Mouse (Mus musculus) layer of hippocampus, adult 11-12 months (tissue): ENCODE results near the gene Olfr509.
"Not testable (repeated sequence)": the region's sequence is repeated elsewhere in the genome, so short reads cannot be mapped to it uniquely, and the experiment has no call there.

ENCODE experiments used
- DNase-seq: peaks from one replicate; pipeline ENCODE4 v3.0.0; 2022; ENCODE audit warnings: low spot score

Olfr509 gene

GRCm38 (mm10) chr7:108651806-108652205 is at the start of gene Olfr509:
TSS of gene Olfr509 (minus strand) at chr7:108651906.
- DNase-seq = no peak

DNA sequence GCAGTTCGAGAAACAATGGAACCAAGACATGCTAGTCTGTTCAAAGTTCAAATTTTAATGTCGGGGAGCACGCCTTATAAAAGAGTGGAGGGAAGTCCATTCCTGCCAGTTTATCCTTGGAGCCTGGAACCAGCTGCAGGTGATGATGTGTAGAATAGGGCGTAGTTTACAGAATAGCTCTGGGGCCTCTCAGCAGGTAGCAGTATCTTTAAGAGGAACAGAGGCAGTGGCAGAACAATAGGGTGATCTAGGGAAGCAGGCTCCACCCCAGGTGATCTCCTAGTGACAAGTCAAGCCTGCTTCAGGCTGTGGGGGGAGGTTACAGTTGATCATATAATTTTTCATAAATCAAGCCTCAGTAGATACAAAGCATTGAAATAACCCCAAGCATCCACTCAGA is 27.2 kb upstream of the Olfr509 start:
- DNase-seq = no peak

- DNase-seq = no peak
Measured at GRCm38 (mm10) chr7:108671058-108671457, 19.4 kb upstream of the Olfr509 start.

DNA sequence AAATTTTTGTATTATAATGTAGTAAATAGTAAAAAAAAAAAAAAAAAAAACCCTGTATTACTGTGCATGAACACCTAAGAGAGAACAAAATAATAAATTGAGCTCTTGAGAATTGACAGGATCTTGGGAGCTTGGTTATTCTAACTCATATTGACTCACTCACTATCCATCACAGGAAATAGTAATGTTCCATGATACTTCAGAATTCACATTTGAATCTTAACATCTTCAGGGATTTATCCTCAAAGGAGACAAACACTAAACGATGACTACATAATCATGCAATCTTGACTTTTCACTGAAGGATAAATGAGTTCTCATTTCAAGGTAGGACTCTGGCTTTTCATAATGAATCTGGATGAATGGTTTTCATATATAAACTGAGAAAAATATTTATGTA is 14.4 kb upstream of the Olfr509 start, which contains the start of gene Olfr510:
Gene Olfr510, plus strand, starts transcription at position 301 of the 400 bp plus-strand sequence.
- no peak for DNase-seq

GRCm38 (mm10) chr7:108662419-108662818 is 10.7 kb upstream of the Olfr509 start:
- DNase-seq = no peak

DNA sequence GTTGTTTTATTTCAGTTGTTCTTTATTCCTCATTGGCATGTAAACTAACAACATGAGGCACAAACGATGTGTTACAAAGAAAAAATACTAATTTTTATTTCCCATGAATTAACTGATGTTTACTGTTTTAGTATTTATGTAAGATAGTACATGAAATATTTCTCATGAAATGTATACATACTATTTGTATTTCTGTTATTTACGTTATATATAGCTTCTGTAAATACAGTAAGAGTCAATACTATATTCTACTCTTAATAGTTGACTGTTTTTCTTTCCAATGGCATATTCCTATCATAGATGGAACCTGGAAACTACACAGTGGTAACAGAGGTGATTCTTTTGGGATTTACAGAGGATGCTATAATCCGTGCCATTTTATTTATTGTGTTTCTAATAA is 22.0 kb downstream of the Olfr509 start, which contains the start of gene Olfr508:
Gene Olfr508, plus strand, starts transcription at position 301 of the 400 bp plus-strand sequence.
- no peak for DNase-seq

DNA sequence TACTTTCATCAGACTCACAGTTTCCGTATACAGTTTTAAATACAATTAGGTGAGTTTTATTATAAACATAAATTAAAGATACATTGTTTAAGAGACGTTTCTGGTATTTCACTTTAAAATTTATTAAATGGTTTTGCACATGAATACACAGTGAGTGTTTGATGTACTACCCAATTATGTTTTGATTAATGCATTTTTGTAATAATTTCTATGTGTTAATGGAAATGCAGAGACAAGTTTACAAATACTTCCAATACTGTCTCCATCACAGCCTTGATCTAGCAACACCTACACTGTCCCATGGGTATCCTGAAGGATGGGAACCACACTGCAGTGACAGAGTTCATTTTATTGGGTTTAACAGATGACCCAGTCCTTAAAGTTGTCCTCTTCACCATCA is 30.2 kb downstream of the Olfr509 start, which contains the start of gene Olfr507:
Gene Olfr507, plus strand, starts transcription at position 301 of the 400 bp plus-strand sequence.
- DNase-seq = no peak

GRCm38 (mm10) chr7:108616781-108617180 is 34.9 kb downstream of the Olfr509 start:
- DNase-seq = not testable (repeated sequence)

- no peak for DNase-seq
Measured at GRCm38 (mm10) chr7:108614110-108614509, 37.6 kb downstream of the Olfr509 start.

- DNase-seq = no peak
Measured at GRCm38 (mm10) chr7:108610487-108610886, 41.2 kb downstream of the Olfr509 start, which contains the start of gene Olfr506. TSS of gene Olfr506 (plus strand) at chr7:108610787.

GRCm38 (mm10) chr7:108601916-108602315 is 49.8 kb downstream of the Olfr509 start:
- not testable (repeated sequence) for DNase-seq
